Mouse (Mus musculus) ovary, postnatal 36 days (tissue): Measurements from ENCODE around the gene Dmxl2.

Experiments used
- DNase-seq: peaks from one replicate; pipeline ENCODE4 v3.0.0; 2022; ENCODE audit warnings: low spot score, mixed read lengths

Gene Dmxl2

GRCm38 (mm10) chr9:54499291-54499690 is 2.1 kb downstream of the Dmxl2 start:
- DNase-seq, result no peak

- DNase-seq, result no peak
Measured at GRCm38 (mm10) chr9:54490431-54490830, 11.0 kb downstream of the Dmxl2 start.

- no peak for DNase-seq
Measured at GRCm38 (mm10) chr9:54489599-54489998, 11.8 kb downstream of the Dmxl2 start.

GRCm38 (mm10) chr9:54484927-54485326 is 16.5 kb downstream of the Dmxl2 start:
- DNase-seq, result no peak

GRCm38 (mm10) chr9:54483215-54483614 is 18.2 kb downstream of the Dmxl2 start:
- no peak for DNase-seq

GRCm38 (mm10) chr9:54482763-54483162 is 18.7 kb downstream of the Dmxl2 start:
- DNase-seq, result no peak

- DNase-seq, result no peak
Measured at GRCm38 (mm10) chr9:54479054-54479453, 22.4 kb downstream of the Dmxl2 start.

GRCm38 (mm10) chr9:54478117-54478516 is 23.3 kb downstream of the Dmxl2 start:
- DNase-seq, result no peak

- DNase-seq, result no peak
Measured at GRCm38 (mm10) chr9:54474546-54474945, 26.9 kb downstream of the Dmxl2 start.

- DNase-seq, result no peak
Measured at GRCm38 (mm10) chr9:54474031-54474430, 27.4 kb downstream of the Dmxl2 start.

- DNase-seq, result no peak
Measured at GRCm38 (mm10) chr9:54472784-54473183, 28.6 kb downstream of the Dmxl2 start.

- DNase-seq, result no peak
Measured at GRCm38 (mm10) chr9:54469339-54469738, 32.1 kb downstream of the Dmxl2 start.

GRCm38 (mm10) chr9:54467433-54467933 is 33.9 kb downstream of the Dmxl2 start:
- DNase-seq, result no peak

- no peak for DNase-seq
Measured at GRCm38 (mm10) chr9:54463483-54464054, 37.9 kb downstream of the Dmxl2 start.

- no peak for DNase-seq
Measured at GRCm38 (mm10) chr9:54439015-54439414, 62.4 kb downstream of the Dmxl2 start.

- DNase-seq, result peak; percentile 26
Measured at GRCm38 (mm10) chr9:54438246-54438645, 63.2 kb downstream of the Dmxl2 start.

- DNase-seq, result no peak
Measured at GRCm38 (mm10) chr9:54416238-54416637, 85.2 kb downstream of the Dmxl2 start.

GRCm38 (mm10) chr9:54356756-54357155 is 144.7 kb downstream of the Dmxl2 start:
- DNase-seq, result no peak

GRCm38 (mm10) chr9:54342026-54342425 is 159.4 kb downstream of the Dmxl2 start:
- DNase-seq, result no peak

- peak; percentile 16 for DNase-seq
Measured at GRCm38 (mm10) chr9:54336532-54337144, 164.8 kb downstream of the Dmxl2 start.

- no peak for DNase-seq
Measured at GRCm38 (mm10) chr9:54335582-54335981, 165.8 kb downstream of the Dmxl2 start.

- no peak for DNase-seq
Measured at GRCm38 (mm10) chr9:54329201-54329600, 172.2 kb downstream of the Dmxl2 start.

- no peak for DNase-seq
Measured at GRCm38 (mm10) chr9:54323456-54323855, 178.0 kb downstream of the Dmxl2 start.

- DNase-seq, result no peak
Measured at GRCm38 (mm10) chr9:54316363-54316762, 185.1 kb downstream of the Dmxl2 start.
